Mouse (Mus musculus) left cerebral cortex, adult 2 months (tissue): ENCODE data around the gene Itgad. TPM values are rescaled to one million over a fixed set of nuclear protein-coding genes. Genes with fewer than 3 reads are reported as not detected.
A peak's percentile ranks its signal among the peaks of the same experiment; 100 is the strongest.

Source experiments
- DNase-seq, 2 experiments: peaks; one replicate each; pipeline ENCODE4 v3.0.0; 2021 to 2022; ENCODE audit warnings: low spot score in 2 of 2, mixed read lengths in 1 of 2; ENCODE audit errors: extremely low spot score in 1 of 2
- H3K27ac ChIP-seq: fragments of 200-600 bp; 2 replicates; pipeline ENCODE4 v1.8.1; 2022
- H3K4me3 ChIP-seq: fragments of 200-600 bp; 2 replicates; pipeline ENCODE4 v1.8.1; 2022
- CTCF ChIP-seq: fragments of 200-600 bp; IDR thresholded peaks from 2 replicates; pipeline ENCODE4 v1.8.1; 2022; ENCODE audit warnings: antibody characterized with exemption, mild to moderate bottlenecking, moderate library complexity
- intact Hi-C: fragments of 180-260 bp; cut with DNase I; formaldehyde crosslinking; loops from one replicate; pipeline ENCODE4 v1.15.1; 2025
- long read RNA-seq, 2 experiments: library from polyadenylated mRNA; stranded (forward); transcript quantifications; one replicate each; pipeline ENCODE4 v2.0.0; 2021; ENCODE audit warnings: borderline mapping rate in 2 of 2
- total RNA-seq, 2 experiments: library from RNA; stranded (reverse); gene quantifications; 2 replicates each; pipeline ENCODE4 v1.2.3; 2021

Itgad gene
- total RNA-seq, result not detected
- long read RNA-seq, experiment 1, result 0 reads
- long read RNA-seq, experiment 2, result 0 reads

- no peak for TF ChIP-seq CTCF
- Histone ChIP-seq H3K4me3 (no peak within 1 kb of the TSS), H3K27ac (no peak within 1 kb of the TSS)
- intact Hi-C loops, result no loop called here
- DNase-seq, result no peak
Observed at GRCm38 (mm10) chr7:128154076-128154475, at the start of gene Itgad. Itgad (plus strand) TSS chr7:128154376.

GRCm38 (mm10) chr7:128105246-128105645, 48.9 kb upstream of the Itgad start:
- intact Hi-C loops, result no loop called here
- TF ChIP-seq CTCF, result no peak; the same call in 1 of the 2 replicates

GRCm38 (mm10) chr7:128107462-128107861, 46.7 kb upstream of the Itgad start:
- intact Hi-C loops, result no loop called here
- no peak for TF ChIP-seq CTCF
- no peak for DNase-seq
- Histone ChIP-seq H3K27ac (no peak overlapping the region), H3K4me3 (no peak overlapping the region)

More at GRCm38 (mm10) chr7:128105246-128105645, 48.9 kb upstream of the Itgad start:
- Histone ChIP-seq H3K4me3 (no peak overlapping the region), H3K27ac (no peak overlapping the region)
- peak; percentile 11 to 15 for DNase-seq

- Histone ChIP-seq H3K27ac (no peak overlapping the region), H3K4me3 (no peak overlapping the region)
- intact Hi-C loops, result no loop called here
- TF ChIP-seq CTCF, result no peak
- DNase-seq, result no peak
Observed at GRCm38 (mm10) chr7:128110314-128110713, 43.9 kb upstream of the Itgad start.

- TF ChIP-seq CTCF, result no peak
- no peak overlapping the region for H3K27ac ChIP-seq
- DNase-seq, result no peak
- intact Hi-C loops, result no loop called here
- H3K4me3 ChIP-seq, result no peak overlapping the region
Observed at GRCm38 (mm10) chr7:128112131-128112530, 42.0 kb upstream of the Itgad start.

GRCm38 (mm10) chr7:128114371-128115105, 39.6 kb upstream of the Itgad start:
- intact Hi-C loops, result no loop called here
- no peak for DNase-seq
- Histone ChIP-seq H3K27ac (no peak overlapping the region), H3K4me3 (no peak overlapping the region)
- no peak for TF ChIP-seq CTCF

- intact Hi-C loops, result no loop called here
- no peak for TF ChIP-seq CTCF
- no peak overlapping the region for H3K4me3 ChIP-seq
- H3K27ac ChIP-seq, result no peak overlapping the region
- no peak for DNase-seq
Observed at GRCm38 (mm10) chr7:128115211-128115958, 38.8 kb upstream of the Itgad start.

GRCm38 (mm10) chr7:128116396-128116795, 37.8 kb upstream of the Itgad start:
- no peak for TF ChIP-seq CTCF
- no peak overlapping the region for H3K4me3 ChIP-seq
- DNase-seq, result no peak
- intact Hi-C loops, result no loop called here
- no peak overlapping the region for H3K27ac ChIP-seq

GRCm38 (mm10) chr7:128119726-128120490, 34.3 kb upstream of the Itgad start:
- TF ChIP-seq CTCF, result no peak
- no peak for DNase-seq

GRCm38 (mm10) chr7:128128741-128129720, 25.1 kb upstream of the Itgad start, which contains the start of gene Itgax:
Itgax (plus strand) TSS chr7:128129547.
- Histone ChIP-seq H3K27ac (no peak within 1 kb of the TSS), H3K4me3 (no peak within 1 kb of the TSS)
- intact Hi-C loops, result no loop called here
- no peak for DNase-seq
- TF ChIP-seq CTCF, result no peak

More at GRCm38 (mm10) chr7:128119726-128120490, 34.3 kb upstream of the Itgad start:
- intact Hi-C loops, result no loop called here
- H3K4me3 ChIP-seq, result no peak overlapping the region
- H3K27ac ChIP-seq, result no peak overlapping the region

- no peak overlapping the region for H3K27ac ChIP-seq
- intact Hi-C loops, result no loop called here
Observed at GRCm38 (mm10) chr7:128132148-128132547, 22.0 kb upstream of the Itgad start.

More at GRCm38 (mm10) chr7:128132148-128132547, 22.0 kb upstream of the Itgad start:
- no peak for TF ChIP-seq CTCF
- no peak overlapping the region for H3K4me3 ChIP-seq
- no peak for DNase-seq
